Mouse (Mus musculus) T-helper 1 cell (primary cell): ENCODE data around the gene Plxnb1.

ENCODE experiments used
- in situ Hi-C: fragments of 300-600 bp; cut with MboI, MseI; formaldehyde crosslinking; loops from one replicate; pipeline ENCODE4 v1.15.1; 2025; ENCODE audit warnings: high pct_unique_total_duplicates

Plxnb1 gene

DNA sequence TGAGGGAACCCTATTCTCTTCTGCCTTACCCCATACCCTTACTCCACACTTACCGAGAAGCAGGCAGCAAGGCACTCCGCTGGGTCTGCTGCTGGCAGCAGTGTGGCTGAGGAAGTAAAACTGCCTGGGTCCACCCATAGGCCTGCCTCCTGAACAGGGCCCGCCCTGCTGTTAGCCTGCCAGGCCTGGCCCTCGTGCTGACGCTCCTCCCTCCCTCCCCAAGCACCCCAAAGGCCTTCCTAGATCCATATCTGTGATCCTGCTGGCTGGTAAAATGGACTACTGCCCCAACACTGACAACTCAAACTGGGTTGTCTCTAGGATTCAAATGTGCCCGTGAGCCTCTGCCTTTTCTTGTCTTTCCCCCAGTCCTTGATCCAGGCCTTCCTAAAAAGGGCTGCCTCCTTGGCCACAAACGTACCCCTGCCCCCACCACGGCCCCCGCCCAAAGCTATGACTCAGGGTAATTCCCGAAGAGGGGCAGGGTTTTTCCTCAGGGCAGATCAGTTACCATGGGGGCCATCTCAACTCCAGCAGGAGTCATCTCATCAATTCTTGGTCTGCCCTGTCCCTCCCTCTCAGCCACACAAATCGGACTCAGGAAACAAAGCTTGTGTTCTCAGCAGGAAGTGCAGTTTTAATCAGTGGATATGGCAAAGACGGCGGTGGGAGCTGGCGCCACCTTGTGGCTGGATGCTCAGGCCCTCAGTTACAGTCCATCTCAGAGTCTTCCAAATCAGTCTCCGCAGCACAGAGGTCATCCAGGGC lies 35.9 kb upstream of the Plxnb1 start, which contains the start of gene Trex1:
Gene Trex1 (minus strand): TSS at position 599 of the 768 bp plus-strand sequence.
- in situ Hi-C loops: loop anchor here (5.0 to 25.0 kb wide), 3 partner anchors 67 to 1722 kb away; partner anchors contain the start of genes 6430571L13Rik, Gpx1, Hemk1 and Pfkfb4

DNA sequence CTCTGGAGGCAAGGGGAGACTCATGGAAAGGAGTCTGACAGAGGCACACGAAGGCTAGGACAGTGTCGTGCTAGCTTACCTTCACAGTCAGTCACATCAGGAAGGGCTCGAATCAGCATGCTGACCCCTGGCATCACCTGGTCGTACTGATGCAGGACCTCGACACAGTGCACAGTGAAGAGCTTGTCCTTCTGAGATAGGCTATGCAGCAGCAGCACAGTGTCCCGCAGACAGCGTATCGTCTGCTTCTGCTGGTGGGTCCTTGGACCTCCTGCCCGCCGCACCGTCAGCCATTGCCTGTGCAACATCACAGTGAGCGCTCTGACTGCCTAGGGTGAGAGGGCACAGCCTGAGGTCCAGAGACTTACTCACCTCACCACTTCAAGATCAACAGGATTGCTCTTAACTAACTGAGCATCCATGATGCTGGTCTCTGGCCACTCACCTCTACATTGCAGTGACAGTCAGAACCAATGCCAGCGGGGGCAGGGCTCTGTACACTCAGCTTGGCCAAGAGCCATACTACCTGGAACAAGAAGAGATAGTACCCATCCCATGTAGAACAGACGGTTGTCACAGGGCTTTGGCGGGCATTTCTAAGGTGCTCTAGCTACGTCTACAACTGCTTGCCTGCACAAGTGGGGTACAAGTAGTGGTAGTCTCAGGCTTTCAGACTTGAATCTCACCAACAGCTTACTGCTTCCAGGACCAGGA lies 34.8 kb upstream of the Plxnb1 start:
- in situ Hi-C loops: loop anchor here (25.0 kb wide), 2 partner anchors 723 to 1723 kb away; partner anchors contain the start of genes 6430571L13Rik, Gpx1, Hemk1 and Usp4

DNA sequence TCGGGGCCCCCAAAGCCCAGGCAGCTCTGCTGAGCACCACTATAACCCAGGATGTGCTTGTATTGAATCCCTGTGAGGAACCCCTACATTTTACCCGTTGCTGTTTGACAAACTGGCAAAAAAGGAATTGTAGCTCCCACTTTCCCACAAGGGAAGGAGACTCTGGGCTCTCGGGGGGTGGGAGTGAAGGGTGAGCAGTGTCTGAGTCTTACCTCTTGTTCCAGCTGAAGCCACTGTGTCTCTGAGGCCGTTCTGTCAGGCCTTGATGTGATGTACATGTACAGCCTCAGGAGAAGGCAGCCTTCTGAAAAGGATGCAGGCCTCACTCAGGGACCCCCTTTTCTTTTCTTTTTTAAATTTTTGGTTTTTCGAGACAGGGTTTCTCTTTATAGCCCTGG lies 34.3 kb upstream of the Plxnb1 start:
- in situ Hi-C loops: loop anchor here (25.0 kb wide), 2 partner anchors 724 to 1724 kb away; partner anchors contain the start of genes 6430571L13Rik, Gpx1, Hemk1 and Usp4

GRCm38 (mm10) chr9:109068095-109068735 lies 27.0 kb upstream of the Plxnb1 start:
- in situ Hi-C loops: loop anchor here (25.0 kb wide), 2 partner anchors 731 to 1731 kb away; partner anchors contain the start of genes 6430571L13Rik, Gpx1, Hemk1 and Usp4

GRCm38 (mm10) chr9:109073661-109074573 lies 21.3 kb upstream of the Plxnb1 start, which contains the start of gene Atrip:
TSS of gene Atrip (minus strand) at chr9:109074124.
- in situ Hi-C loops: loop anchor here (25.0 kb wide), 2 partner anchors 737 to 1737 kb away; partner anchors contain the start of genes 6430571L13Rik, Gpx1, Hemk1 and Usp4

DNA sequence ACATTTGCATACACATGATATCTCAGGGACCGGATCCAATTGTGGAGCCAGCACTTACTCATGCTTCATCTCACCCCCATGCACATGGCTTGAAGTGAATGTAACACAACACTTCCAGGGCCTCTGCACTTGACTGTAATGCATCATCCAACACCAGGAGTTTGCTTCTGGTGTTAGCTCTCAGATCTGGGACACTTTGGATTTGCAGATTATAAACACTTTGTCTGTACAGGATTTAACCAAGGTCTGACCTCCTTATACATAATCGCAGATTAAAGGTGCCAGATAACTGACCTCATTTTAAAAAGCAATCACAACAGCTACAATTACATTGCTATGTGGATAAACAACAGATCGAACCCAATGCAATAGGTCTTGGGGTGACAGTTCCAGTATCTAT lies 14.7 kb upstream of the Plxnb1 start:
- in situ Hi-C loops: no loop called here

DNA sequence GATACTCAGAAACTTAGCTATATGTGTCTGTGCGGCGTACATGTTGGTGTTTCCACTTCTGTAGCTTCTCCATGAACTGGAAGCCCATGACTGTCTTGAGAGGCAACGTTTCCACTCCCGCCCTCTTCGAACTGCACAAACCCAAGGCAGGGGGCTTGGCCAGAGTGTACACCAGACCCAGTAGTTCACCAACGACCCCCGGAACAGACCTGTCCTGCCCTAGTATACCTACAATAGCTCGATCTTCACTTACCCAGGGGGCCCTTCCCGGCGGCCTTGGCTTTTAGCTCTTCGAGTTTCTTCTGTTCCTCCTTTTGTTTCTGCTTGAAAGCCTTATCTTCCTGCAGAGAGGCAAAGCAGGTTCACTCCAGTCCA lies 13.5 kb upstream of the Plxnb1 start:
- in situ Hi-C loops: no loop called here

- in situ Hi-C loops: no loop called here
Observed at GRCm38 (mm10) chr9:109082124-109082800, 12.9 kb upstream of the Plxnb1 start, which contains the start of the genes Ccdc51 and Tma7. TSS of gene Ccdc51 (plus strand) at chr9:109082493. TSS of gene Tma7 (minus strand) at chr9:109082587.

GRCm38 (mm10) chr9:109084922-109085321 lies 10.3 kb upstream of the Plxnb1 start:
- in situ Hi-C loops: no loop called here

DNA sequence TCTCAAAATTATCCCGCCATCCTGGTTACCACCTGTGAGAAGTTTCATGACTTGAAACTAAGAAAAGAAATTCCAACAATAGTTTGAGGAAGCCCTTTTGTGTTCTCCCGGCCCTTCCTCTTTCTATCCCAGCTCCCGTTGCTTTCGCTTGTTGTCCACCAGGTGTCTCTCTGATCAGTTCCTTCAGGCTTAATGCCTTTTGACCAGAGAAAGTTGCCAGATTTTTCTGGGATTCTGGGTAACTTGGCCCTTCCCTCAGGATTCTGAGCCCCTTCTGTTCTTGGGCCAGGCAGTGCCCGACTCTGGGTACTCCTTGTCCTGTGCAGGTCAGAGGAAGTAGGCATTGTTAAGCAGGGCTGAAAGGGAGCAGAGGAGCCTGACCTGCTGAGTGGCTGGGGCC lies 7.2 kb upstream of the Plxnb1 start:
- in situ Hi-C loops: no loop called here

GRCm38 (mm10) chr9:109090446-109090845 lies 4.7 kb upstream of the Plxnb1 start:
- in situ Hi-C loops: loop anchor here (10.0 kb wide), 1 partner anchor 236 kb away; the partner anchor contains the start of gene Slc26a6

GRCm38 (mm10) chr9:109091802-109092201 lies 3.4 kb upstream of the Plxnb1 start:
- in situ Hi-C loops: loop anchor here (10.0 kb wide), 1 partner anchor 237 kb away; the partner anchor contains the start of gene Slc26a6

DNA sequence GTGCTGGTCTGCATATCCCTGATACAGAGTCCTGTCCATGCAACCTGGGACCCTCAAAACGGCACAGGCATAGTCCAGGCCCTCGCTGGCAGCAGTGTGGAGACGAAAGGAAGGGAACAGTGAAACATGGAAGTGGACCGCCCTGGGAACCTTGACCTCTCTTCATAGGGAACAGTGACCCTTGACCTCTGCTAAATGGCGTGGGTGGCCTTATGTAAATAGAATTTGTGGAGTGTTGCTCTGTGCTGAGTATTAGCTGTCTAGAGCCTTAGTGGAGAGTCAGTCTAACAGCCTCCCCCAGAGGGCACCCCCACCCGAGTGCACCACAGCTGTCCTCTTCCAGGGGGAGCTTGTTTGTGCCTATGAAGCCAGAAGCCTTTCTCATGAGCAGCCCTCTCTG lies 2.4 kb upstream of the Plxnb1 start:
- in situ Hi-C loops: loop anchor here (10.0 kb wide), 1 partner anchor 238 kb away; the partner anchor contains the start of gene Slc26a6

GRCm38 (mm10) chr9:109093786-109094552 lies 1.2 kb upstream of the Plxnb1 start:
- in situ Hi-C loops: loop anchor here (10.0 kb wide), 1 partner anchor 239 kb away; the partner anchor contains the start of gene Slc26a6

DNA sequence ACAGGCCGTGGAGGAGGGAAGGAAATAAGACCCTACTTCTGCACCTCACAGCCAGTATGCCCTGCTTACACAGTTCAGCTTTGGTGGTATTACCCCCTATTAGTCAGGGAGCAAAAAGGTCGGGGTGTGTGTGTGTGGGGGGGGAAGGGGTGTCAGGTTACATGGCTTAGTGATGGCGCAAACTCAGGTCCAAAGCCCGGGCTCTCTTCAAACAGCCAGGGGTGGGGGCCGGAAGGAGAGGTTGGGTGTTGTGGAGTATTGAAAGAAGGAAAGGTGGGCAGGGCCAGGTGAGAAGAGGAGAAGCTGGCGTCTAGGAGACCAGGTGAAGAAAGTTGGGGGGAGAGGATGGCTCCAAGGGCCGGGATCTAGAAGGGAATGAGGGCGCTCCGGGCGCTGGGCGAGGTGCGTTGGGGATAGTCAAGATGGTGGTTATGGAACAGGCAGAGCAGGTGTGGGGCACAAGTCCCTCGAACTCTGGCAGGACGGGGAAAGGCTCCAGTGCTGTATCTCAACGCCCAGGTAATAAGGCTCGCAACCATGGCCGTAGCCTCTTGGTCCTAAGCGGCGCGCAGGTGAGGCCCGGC lies 544 bp upstream of the Plxnb1 start:
- in situ Hi-C loops: loop anchor here (10.0 kb wide), 1 partner anchor 240 kb away; the partner anchor contains the start of gene Slc26a6

DNA sequence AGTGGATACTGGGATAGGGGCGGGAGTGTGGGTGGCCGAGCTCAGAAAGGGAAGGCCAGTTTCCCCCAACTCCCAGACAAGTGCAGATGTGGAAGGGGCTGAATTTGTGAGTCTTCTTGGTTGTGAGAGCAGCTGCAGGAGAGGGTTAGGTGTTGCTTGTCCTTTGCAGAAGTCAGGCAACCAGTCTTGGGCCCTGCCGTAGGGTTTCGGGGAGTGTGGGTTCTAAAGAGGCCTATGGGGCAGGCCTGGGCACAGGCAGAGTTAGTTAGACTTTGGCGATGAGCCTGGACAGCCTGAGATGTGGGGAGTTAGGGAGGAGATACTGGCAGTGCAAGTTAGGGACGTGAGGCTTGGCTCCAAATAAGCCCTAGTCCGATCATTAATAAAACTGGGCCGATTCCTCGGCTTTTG lies 1.1 kb downstream of the Plxnb1 start:
- in situ Hi-C loops: loop anchor here (10.0 kb wide), 1 partner anchor 241 kb away; the partner anchor contains the start of gene Slc26a6

- in situ Hi-C loops: loop anchor here (10.0 kb wide), 1 partner anchor 242 kb away; the partner anchor contains the start of gene Slc26a6
Observed at GRCm38 (mm10) chr9:109096856-109097255, 1.7 kb downstream of the Plxnb1 start.

DNA sequence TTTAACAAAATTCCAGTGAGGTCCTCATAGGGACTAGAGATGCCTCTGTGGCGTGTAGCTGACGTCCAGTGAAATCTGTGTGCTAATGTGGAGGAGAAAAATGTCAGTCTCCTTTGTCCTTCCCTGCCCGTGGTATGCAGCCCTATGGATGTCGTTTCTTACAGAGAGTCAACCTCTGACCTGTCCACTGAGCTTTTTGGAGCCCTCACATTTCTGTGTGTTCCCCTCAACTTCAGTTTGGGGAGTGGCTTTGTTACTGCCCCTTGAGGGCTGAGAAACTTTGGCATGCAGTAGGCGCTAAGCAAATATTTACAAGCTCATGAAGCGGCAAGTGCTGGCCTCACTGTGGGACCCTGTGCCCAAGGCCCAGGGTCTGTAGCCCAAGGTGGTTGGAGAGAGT lies 2.1 kb downstream of the Plxnb1 start:
- in situ Hi-C loops: loop anchor here (10.0 kb wide), 1 partner anchor 242 kb away; the partner anchor contains the start of gene Slc26a6
